Mouse (Mus musculus): Measurements from ENCODE around the gene B3galnt1. TPM values are rescaled to one million over a fixed set of nuclear protein-coding genes. Genes with fewer than 3 reads are reported as not detected.

B3galnt1 gene
- 1 to 10 TPM; 8.9 to 10.0 TPM for total RNA-seq (2021)
- long read RNA-seq, experiment 1, transcript B3galnt1-201 (3 exons, 2,028 nt): major isoform, 14 of 14 reads
- long read RNA-seq, experiment 1, partial matches to known transcripts: 0 of 14 reads
- long read RNA-seq, experiment 1, other reads (novel, unspliced or antisense): 0 of 14 reads
- long read RNA-seq, experiment 2, transcript B3galnt1-201 (3 exons, 2,028 nt): major isoform, 6 of 8 reads
- long read RNA-seq, experiment 2, partial matches to known transcripts: 0 of 8 reads
- long read RNA-seq, experiment 2, other reads (novel, unspliced or antisense): 2 of 8 reads

DNA sequence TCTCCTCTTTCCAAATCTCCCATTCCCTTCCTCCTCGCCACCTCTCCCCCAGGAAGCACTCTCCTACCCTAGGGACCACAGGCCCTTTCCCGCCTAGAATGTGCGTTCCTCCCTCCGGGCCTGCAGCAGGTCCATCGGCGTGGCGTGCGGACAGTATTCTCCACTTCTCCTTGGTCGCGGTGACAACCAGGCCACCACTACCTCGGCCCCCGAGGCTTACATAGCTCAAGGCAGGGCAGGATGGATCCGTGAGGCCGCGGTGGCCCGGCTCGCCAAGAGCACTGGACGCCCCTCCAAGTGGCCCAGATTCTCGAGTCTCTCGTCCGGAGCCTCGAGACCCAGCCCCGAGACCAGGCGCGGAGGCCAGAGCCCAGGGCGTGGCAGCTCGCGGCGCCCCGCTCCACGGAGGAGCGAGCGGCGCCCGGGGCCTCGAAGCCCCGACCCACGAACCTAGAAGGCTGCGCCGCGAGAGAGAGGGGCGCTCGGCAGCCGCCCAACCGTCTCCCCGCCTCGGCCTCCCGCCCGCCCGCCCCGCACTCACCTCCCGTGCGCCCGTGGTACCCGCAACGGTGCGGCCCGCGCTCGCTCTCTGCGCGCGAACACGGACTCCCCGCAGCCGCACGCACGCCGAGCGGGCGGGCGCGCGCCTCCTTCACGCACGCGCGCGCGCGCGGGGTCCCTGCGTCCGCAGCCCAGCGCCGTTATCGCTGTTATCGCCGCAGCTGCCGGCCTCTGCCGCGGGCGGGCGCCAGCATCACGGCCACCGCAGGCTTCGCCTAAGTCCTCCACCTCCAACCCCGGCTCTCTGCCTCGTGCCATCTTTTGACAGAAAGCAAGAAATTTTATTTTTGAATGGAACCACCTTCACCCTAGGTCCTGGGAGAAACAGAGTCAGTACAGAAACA, at the start of gene B3galnt1:
B3galnt1 (minus strand) TSS at position 700 of the 905 bp plus-strand sequence.
- DNase-seq: peak; percentile 65

GRCm38 (mm10) chr3:69634521-69634920, 35.8 kb upstream of the B3galnt1 start:
- no peak for DNase-seq

DNA sequence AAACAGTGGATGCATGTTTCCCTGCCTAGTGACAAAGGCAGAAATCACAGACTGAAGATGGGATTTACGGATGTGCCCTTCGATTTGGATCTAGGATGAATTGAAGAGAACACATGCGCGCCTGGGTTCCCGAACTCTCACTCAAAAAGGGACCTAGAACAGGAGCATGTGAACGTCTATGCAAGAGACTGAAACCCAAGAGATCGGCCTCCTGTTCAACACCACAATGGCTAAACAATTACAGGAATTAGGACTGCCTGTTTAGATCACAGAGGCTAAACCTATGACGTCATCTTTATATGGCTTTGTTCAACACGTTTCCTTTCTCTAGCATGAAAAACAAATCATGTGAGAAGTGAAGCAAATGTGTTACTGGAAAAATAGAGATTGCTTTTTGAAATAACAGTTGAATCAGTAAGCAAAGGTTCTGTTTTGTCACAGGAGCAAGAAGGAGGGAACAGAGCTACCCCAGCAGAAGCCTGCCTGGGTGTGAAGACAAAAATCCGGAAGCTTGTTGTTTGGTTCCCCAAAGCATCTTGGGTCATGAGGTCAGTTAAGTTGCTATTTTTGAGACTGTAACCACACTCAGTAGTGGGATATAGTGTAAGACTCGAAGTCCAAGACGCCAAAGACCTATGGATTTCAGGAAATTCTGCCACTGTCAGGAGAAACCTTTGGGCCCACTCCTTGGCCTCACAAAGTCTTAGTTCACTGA, 35.1 kb upstream of the B3galnt1 start:
- no peak for DNase-seq

DNA sequence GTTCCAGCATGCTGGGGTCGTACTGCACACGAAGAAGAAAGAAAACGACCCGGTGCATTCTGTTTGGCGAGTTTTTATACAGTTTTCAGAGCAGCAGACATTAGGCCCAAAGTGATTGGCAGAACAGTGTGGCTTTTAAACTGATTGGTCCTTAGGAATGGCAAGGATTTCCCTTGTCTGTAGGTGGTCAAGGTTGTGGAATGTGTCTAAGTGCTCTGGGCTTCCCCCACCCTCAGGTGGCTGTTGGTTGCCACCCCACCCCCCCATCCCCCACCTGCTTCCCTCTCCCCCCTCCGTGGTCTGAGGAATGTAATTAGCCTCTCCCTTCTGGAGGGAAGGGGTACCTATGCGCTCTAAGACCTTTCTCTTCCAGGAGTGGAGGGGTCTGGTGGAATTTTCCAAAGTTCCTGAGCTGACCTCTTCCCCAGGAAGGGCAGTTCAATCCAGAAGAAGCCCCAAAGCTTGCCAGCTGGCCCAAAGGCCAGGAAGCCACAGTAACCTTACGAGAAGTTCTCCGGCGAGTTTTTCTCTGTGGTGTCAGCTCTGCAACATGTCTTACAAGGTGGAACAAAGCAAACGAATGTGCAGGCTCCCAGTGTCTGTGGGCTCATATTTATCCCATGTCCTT, 28.3 kb upstream of the B3galnt1 start:
- no peak for DNase-seq

DNA sequence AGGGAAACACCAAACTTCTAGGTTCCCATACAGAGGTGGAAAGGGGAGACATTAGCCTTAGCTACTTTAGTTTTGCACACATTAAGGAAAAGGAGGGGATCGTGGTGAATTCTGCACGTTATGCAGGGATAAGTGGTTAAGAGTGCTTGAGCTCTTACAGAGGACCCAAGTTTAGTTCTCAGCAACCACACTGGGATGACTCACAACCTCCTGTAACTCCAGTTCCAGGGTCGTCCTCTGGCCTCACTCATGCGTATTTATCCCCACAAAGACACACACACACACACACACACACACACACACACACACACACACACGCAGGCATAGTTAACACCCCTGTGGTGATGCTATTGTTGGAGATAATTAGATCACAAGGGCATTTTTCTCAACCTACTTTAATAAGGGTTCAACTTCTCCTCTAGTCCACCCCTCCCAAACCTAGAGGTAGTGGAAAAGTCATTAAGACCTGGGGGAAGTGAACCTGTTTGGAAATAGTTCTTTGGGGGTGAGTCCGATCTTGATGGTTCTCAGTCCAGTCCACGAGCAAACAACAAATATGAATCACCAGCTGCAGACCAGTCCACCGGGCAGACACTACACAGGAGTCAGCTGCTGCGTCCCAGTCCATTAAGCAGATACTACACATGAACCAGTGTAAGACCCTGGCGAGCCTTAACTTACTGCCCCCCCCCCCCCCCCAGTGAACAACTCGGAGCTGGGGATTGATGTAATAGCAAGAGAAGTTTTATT, 27.6 kb upstream of the B3galnt1 start:
- DNase-seq: no peak

- no peak for DNase-seq
Observed at GRCm38 (mm10) chr3:69624182-69624581, 25.4 kb upstream of the B3galnt1 start.

GRCm38 (mm10) chr3:69607909-69608308, 9.1 kb upstream of the B3galnt1 start:
- no peak for DNase-seq

DNA sequence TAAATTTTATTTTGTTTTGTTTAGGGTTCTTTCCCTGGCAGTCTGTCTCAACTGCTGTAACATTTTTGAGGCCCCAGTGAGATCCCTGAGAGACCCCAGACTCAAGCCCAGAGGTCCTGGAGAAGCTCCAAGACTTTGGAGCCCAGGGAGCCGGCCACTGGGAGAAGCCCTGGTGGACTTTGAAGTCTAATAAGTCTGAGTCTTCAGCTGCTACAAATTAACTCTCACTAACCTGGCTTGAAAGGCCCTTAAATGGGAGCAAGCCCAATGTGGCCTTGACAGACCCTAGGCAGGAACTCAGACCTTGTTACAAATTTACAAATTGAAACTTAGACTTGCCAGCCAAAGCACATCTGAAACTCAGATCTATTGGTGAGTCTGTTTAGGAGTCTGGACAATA, 8.7 kb upstream of the B3galnt1 start:
- DNase-seq: no peak

DNA sequence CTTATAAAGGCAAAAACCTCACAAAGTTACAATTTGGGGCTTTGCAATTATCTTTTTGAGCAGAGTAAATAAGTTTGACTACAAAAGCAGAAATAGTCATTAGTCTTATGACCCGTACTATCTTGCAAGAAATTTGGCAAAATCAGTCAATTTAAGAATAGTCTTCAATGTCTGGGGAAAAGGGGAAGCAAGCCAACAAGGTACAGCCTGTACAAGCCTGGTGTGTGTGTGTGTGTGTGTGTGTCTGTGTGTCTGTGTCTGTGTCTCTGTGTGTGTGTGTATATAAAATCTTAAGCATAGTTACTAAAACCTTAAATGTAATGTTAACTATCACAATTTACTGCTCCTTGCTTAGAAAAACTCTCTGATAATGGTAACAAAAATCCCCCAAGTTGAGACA, 8.2 kb upstream of the B3galnt1 start:
- no peak for DNase-seq

DNA sequence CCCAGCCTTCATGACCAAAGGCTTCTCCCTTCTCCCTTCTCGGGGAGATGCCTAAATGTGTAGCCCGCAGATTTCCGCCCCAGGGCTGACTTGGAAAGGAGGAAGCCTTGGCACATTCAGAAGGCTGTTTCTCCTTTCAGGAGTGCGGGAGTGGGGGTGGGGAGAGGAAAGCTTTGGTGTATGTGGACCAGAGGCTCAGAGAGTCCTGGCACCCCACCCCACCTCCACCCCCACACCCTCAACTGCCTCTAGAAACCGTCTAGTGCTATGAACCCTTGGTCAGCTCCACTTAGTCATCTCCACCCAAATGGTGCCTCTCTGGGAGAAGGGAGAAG, 373 bp upstream of the B3galnt1 start:
- peak; percentile 20 for DNase-seq

DNA sequence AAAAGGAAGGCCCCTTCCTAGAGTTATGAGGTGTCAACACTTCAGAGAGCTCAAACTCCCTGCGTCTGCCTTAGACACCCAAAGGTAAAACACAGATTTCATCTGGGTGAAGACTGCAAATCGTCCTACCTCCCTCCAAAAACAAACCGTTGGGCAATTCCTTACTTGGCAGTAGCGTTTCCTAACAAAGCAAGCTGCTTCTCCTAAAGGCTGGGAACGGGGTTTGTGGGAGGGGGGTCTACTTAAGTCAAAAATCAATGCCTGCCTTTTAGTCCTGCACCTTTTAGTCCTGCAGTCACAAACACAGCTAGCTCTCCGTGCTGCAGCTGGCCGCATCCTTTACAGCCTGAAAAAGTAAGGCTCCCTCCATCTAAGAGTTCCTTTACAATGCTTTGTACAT, 944 bp downstream of the B3galnt1 start:
- no peak for DNase-seq

GRCm38 (mm10) chr3:69597211-69597610, 1.5 kb downstream of the B3galnt1 start:
- DNase-seq: no peak

- DNase-seq: no peak
Observed at GRCm38 (mm10) chr3:69596116-69596515, 2.6 kb downstream of the B3galnt1 start.

DNA sequence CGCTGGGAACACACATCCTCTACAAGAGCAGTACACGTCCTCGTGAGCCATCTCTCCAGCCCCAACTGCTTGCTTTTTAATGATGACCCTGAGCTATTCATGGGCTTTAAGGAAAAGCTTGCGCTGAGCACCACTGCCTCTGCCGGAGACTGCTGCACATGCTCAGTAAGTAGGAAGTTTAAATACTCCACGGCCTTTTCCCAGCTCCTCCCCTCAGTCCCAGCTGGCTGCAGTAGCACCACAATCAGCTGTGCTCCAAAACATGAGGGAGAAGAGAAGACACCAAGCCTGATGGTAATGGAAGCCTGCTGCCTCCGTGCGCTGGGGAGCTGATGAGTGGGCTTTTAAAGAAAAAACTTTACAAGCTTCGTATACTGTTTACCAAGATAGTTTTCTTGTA, 4.7 kb downstream of the B3galnt1 start:
- DNase-seq: no peak

DNA sequence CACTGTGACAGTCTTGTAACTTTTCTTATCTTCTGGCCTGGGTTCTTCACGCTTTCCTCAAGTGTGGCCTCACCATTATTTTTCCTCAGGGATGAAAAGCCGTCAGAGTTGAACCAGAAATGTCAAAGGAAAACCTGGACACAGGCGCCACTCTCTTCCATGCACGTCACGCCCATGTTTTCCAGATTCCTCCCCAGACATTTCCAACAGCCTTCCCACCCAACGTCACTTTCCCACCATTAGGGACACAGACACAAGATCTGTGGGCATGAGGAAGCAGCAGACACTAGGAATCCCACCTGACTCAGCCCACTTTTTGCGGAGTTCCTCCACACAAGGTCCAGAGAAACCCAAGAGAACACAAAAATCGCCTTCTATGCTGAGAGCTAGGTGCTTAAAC, 5.3 kb downstream of the B3galnt1 start:
- no peak for DNase-seq

- DNase-seq: no peak
Observed at GRCm38 (mm10) chr3:69588101-69588760, 10.5 kb downstream of the B3galnt1 start.

DNA sequence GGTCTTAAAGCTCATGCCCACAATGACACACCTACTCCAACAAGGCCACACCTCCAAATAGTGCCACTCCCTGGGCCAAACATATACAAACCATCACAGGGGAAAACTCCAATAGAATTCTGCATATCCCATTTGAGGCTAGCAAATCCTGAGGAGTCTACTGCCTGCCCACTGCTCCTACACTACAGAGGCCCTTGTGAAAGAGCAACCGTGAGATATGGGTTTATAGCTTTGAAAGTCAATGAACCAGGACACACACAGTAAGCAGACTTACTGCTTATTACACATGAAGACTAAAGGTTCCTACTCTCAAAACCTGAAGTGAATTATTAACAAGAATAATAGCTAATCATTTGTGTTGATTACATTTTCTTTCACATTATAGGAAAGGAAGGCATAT, 15.0 kb downstream of the B3galnt1 start:
- DNase-seq: no peak

- no peak for DNase-seq
Observed at GRCm38 (mm10) chr3:69578791-69579190, 20.0 kb downstream of the B3galnt1 start.

DNA sequence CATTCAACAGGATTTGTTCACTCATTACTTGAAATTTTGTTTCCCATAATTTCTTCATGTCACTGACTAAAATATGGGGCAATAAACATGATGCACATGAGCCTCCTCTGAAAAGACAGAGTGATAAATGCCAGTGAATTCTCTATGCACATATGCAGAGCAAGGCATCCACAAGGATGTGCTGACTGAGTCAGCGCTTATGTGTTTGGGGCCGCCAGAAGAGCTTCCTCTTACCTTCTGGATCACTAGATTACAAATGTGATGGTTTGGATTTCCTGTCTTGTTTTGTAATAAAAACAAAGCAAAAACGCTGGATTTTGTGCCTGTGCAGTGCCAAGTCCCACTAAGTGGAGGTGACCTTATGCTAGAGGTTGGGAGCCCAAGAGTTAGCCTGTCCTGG, 22.0 kb downstream of the B3galnt1 start:
- no peak for DNase-seq

- no peak for DNase-seq
Observed at GRCm38 (mm10) chr3:69575577-69575976, 23.2 kb downstream of the B3galnt1 start.

DNA sequence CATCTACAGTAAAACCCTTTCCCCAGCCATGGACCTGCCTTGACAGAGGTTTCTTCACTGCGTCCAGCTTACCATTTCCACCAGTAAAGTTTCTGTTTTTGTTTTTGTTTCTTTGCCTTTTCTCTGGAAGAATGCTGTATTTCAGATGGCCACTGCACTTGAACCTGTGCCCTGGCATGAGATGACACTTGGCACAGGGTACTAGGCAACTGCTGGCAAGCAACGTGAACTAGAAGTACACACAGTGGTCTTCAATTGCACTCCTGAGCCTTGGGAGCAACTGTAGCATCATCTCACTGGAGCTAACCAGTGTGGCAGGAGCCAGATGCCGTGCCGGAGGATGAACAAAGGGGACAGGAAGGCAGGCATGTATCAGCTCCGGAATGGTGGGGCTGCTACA, 26.2 kb downstream of the B3galnt1 start:
- DNase-seq: no peak
